Mouse (Mus musculus) midbrain, postnatal 0 days (tissue): ENCODE results near the gene Tmem19. TPM values are rescaled to one million over a fixed set of nuclear protein-coding genes. Genes with fewer than 3 reads are reported as not detected.

ENCODE experiments used
- ATAC-seq: fragments of 200-750 bp; cut with Nextera tagmentation; 2 replicates; pipeline ENCODE4 v1.8.0; 2017; ENCODE audit warnings: moderate number of reproducible peaks, mild to moderate bottlenecking, moderate TSS enrichment, moderate library complexity; ENCODE audit not compliant: low FRiP score
- DNase-seq: peaks from one replicate; pipeline ENCODE4 v3.0.0-alpha.2; 2015; ENCODE audit warnings: low spot score
- H3K27ac ChIP-seq: fragments of 300-500 bp; sonication (generic); 2 replicates; pipeline ENCODE4 v1.5.1; 2014; ENCODE audit warnings: low read depth, mild to moderate bottlenecking, low read length, mixed read lengths
- H3K27me3 ChIP-seq: fragments of 300-500 bp; sonication (generic); 2 replicates; pipeline ENCODE4 v1.6.1; 2014; ENCODE audit warnings: low read length, control low read depth, mixed read lengths; ENCODE audit not compliant: insufficient read depth
- H3K36me3 ChIP-seq: fragments of 300-500 bp; sonication (generic); 2 replicates; pipeline ENCODE4 v1.6.1; 2014; ENCODE audit warnings: low read length, control low read depth, mixed read lengths; ENCODE audit not compliant: insufficient read depth
- H3K4me1 ChIP-seq: fragments of 300-500 bp; sonication (generic); 2 replicates; pipeline ENCODE4 v1.6.1; 2014; ENCODE audit warnings: mild to moderate bottlenecking, control low read depth, antibody characterized with exemption, low read length, mixed read lengths; ENCODE audit not compliant: insufficient read depth
- H3K4me2 ChIP-seq: fragments of 300-500 bp; sonication (generic); 2 replicates; pipeline ENCODE4 v1.6.1; 2014; ENCODE audit warnings: low read depth, mild to moderate bottlenecking, low read length, mixed read lengths; ENCODE audit not compliant: poor library complexity, severe bottlenecking
- H3K4me3 ChIP-seq: fragments of 300-500 bp; sonication (generic); 2 replicates; pipeline ENCODE4 v1.5.1; 2014; ENCODE audit warnings: low read depth, mild to moderate bottlenecking, low read length, moderate library complexity
- H3K9ac ChIP-seq: fragments of 300-500 bp; sonication (generic); replicated peaks from 2 replicates; pipeline ENCODE4 v1.6.1; 2014; ENCODE audit warnings: mild to moderate bottlenecking, low read length, moderate library complexity, mixed read lengths; ENCODE audit not compliant: poor library complexity, severe bottlenecking
- H3K9me3 ChIP-seq: fragments of 300-500 bp; sonication (generic); 2 replicates; pipeline ENCODE4 v1.6.1; 2016; ENCODE audit warnings: low read length, control low read depth
- CTCF ChIP-seq: IDR thresholded peaks from 2 replicates; pipeline ENCODE4 v1.5.1; 2016; ENCODE audit warnings: antibody characterized with exemption, mild to moderate bottlenecking
- WGBS: fragments of 180-500 bp; shearing (Covaris S2); extraction: QIAGEN DNeasy Blood & Tissue Kit; methylation state at CpG from one replicate; pipeline ENCODE4 v1.1.7; 2014; 5-methylcytosine and 5-hydroxymethylcytosine counted together
- polyA plus RNA-seq: library from polyadenylated mRNA; unstranded; fragments of >200 nt; fragmentation: Nextera tagmentation; extraction: Ambion mirVana; gene quantifications from 2 replicates; pipeline ENCODE4 v1.2.1, GENCODE M21; 2015
- total RNA-seq: library from RNA; depleted of rRNA; stranded (reverse); fragments of >200 nt; gene quantifications from 2 replicates; pipeline ENCODE4 v1.2.3, GENCODE M21; 2014

Tmem19 gene
- total and polyA plus RNA-seq, 2 experiments from 2014 or later = 22.1 to 36.6 TPM

GRCm38 (mm10) chr10:115312194-115312593, 50.1 kb downstream of the Tmem19 start:
- Histone ChIP-seq H3K9me3 (no peaks in the 10 kb centered on the region), H3K9ac (no peak overlapping the region), H3K27me3 (no peaks in the 10 kb centered on the region), H3K4me1 (peaks cover 17% of the 10 kb centered on the region; the same call in 1 of the 2 replicates), H3K36me3 (no peaks in the 10 kb centered on the region), H3K4me3 (no peak overlapping the region), H3K4me2 (no peak overlapping the region), H3K27ac (no peak overlapping the region)
- ATAC-seq (no peak), DNase-seq (no peak)
- no peak for TF ChIP-seq CTCF
- 90% methylated on average over 5 of the region's 5 CpGs for WGBS

- Histone ChIP-seq H3K4me3 (no peak overlapping the region), H3K9ac (no peak overlapping the region), H3K9me3 (no peaks in the 10 kb centered on the region), H3K36me3 (no peaks in the 10 kb centered on the region), H3K27ac (no peak overlapping the region), H3K4me2 (no peak overlapping the region), H3K27me3 (no peaks in the 10 kb centered on the region), H3K4me1 (peaks cover 17% of the 10 kb centered on the region; the same call in 1 of the 2 replicates)
- TF ChIP-seq CTCF = no peak
- no peak for ATAC-seq
- no peak for DNase-seq
- WGBS = 87% methylated on average over 14 of the region's 14 CpGs
Observed at GRCm38 (mm10) chr10:115311263-115311965, 50.9 kb downstream of the Tmem19 start.

GRCm38 (mm10) chr10:115309191-115309590, 53.1 kb downstream of the Tmem19 start:
- Histone ChIP-seq H3K9ac (no peak overlapping the region), H3K27ac (no peak overlapping the region), H3K9me3 (no peaks in the 10 kb centered on the region), H3K27me3 (no peaks in the 10 kb centered on the region), H3K4me3 (no peak overlapping the region), H3K36me3 (no peaks in the 10 kb centered on the region), H3K4me2 (no peak overlapping the region), H3K4me1 (peaks cover 17% of the 10 kb centered on the region; the same call in 1 of the 2 replicates)
- no peak for TF ChIP-seq CTCF
- 93% methylated on average over 4 of the region's 4 CpGs for WGBS
- no peak for DNase-seq
- no peak for ATAC-seq

- Histone ChIP-seq H3K27ac (no peak overlapping the region), H3K9me3 (no peaks in the 10 kb centered on the region), H3K4me1 (peaks cover 2% of the 10 kb centered on the region; the same call in 1 of the 2 replicates), H3K9ac (no peak overlapping the region), H3K4me3 (no peak overlapping the region), H3K4me2 (no peak overlapping the region), H3K36me3 (no peaks in the 10 kb centered on the region), H3K27me3 (no peaks in the 10 kb centered on the region)
- no peak for TF ChIP-seq CTCF
- WGBS = 91% methylated on average over 7 of the region's 7 CpGs
- DNase-seq (no peak), ATAC-seq (no peak)
Observed at GRCm38 (mm10) chr10:115307331-115307875, 54.9 kb downstream of the Tmem19 start.

GRCm38 (mm10) chr10:115298683-115299082, 63.6 kb downstream of the Tmem19 start:
- ATAC-seq = no peak
- Histone ChIP-seq H3K36me3 (peaks cover 22% of the 10 kb centered on the region), H3K27me3 (no peaks in the 10 kb centered on the region), H3K9me3 (no peaks in the 10 kb centered on the region), H3K4me2 (no peak overlapping the region), H3K9ac (no peak overlapping the region), H3K4me1 (no peaks in the 10 kb centered on the region), H3K4me3 (no peak overlapping the region), H3K27ac (no peak overlapping the region)
- TF ChIP-seq CTCF = no peak
- DNase-seq = no peak
- WGBS = 90% methylated on average over 4 of the region's 4 CpGs

GRCm38 (mm10) chr10:115297582-115297981, 64.7 kb downstream of the Tmem19 start:
- ATAC-seq (no peak), DNase-seq (no peak)
- no peak for TF ChIP-seq CTCF
- no peak overlapping the region for H3K9ac ChIP-seq
- WGBS = 95% methylated on average over 5 of the region's 5 CpGs
- H3K36me3 ChIP-seq = peaks cover 29% of the 10 kb centered on the region
- H3K4me3 ChIP-seq = no peak overlapping the region
- no peak overlapping the region for H3K27ac ChIP-seq
- no peaks in the 10 kb centered on the region for H3K9me3 ChIP-seq
- H3K27me3 ChIP-seq = no peaks in the 10 kb centered on the region
- no peak overlapping the region for H3K4me2 ChIP-seq
- H3K4me1 ChIP-seq = no peaks in the 10 kb centered on the region
